Mouse (Mus musculus) midbrain, embryonic 10.5 days (tissue): ENCODE measurements at regions not wholly inside any gene's neighbourhood (a gene's known extent, or its start where the extent isn't known, plus 50 kb on each side); places are given as distances from the start of the nearest gene placed in this dataset.

ENCODE experiments used
- DNase-seq: peaks from one replicate; pipeline ENCODE4 v3.0.0-alpha.2; 2017; ENCODE audit warnings: low spot score
- H3K27ac ChIP-seq: fragments of 300-500 bp; sonication (generic); replicated peaks from 2 replicates; pipeline ENCODE4 v1.5.1; 2016; ENCODE audit warnings: mild to moderate bottlenecking
- H3K27me3 ChIP-seq: fragments of 300-500 bp; sonication (generic); 2 replicates; pipeline ENCODE4 v1.6.1; 2016; ENCODE audit warnings: low read depth, mild to moderate bottlenecking; ENCODE audit not compliant: poor library complexity, severe bottlenecking
- H3K36me3 ChIP-seq: fragments of 300-500 bp; sonication (generic); 2 replicates; pipeline ENCODE4 v1.6.1; 2016; ENCODE audit warnings: mild to moderate bottlenecking, moderate library complexity
- H3K4me1 ChIP-seq: fragments of 300-500 bp; sonication (generic); 2 replicates; pipeline ENCODE4 v1.6.1; 2016
- H3K4me3 ChIP-seq: fragments of 300-500 bp; sonication (generic); 2 replicates; pipeline ENCODE4 v1.5.1; 2016; ENCODE audit warnings: mild to moderate bottlenecking, moderate library complexity
- H3K9me3 ChIP-seq: fragments of 300-500 bp; sonication (generic); replicated peaks from 2 replicates; pipeline ENCODE4 v1.6.1; 2016; ENCODE audit warnings: mild to moderate bottlenecking
- WGBS: fragments of 180-500 bp; shearing (Covaris S2); methylation state at CpG from one replicate; pipeline ENCODE4 v1.1.7; 2016; 5-methylcytosine and 5-hydroxymethylcytosine counted together

DNA sequence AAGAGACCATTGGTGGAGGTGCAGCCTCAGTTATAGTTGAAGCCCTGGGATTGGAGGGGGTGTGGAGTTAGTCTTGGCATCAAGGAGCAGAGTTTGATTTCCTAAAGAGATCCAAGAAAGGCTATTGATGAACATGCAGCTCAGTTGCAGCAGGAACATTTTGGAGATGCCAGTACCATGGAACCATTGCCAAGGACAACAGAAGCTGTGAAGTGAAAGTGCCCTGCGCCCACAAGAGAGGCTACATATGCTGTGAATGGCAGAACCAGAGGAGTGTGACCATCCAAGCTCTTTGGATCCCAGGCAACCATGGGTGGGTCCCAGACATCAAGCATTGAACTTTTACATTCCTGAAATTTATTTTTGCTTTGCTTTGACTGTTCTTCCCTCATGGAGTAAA, 539.2 kb upstream of the Mpdz start:
- no peaks in the 10 kb centered on the region for H3K4me1 ChIP-seq
- H3K27me3 ChIP-seq: no peaks in the 10 kb centered on the region
- no peaks in the 10 kb centered on the region for H3K36me3 ChIP-seq
- no peaks in the 10 kb centered on the region for H3K9me3 ChIP-seq
- no peak overlapping the region for H3K4me3 ChIP-seq
- DNase-seq: no peak
- H3K27ac ChIP-seq: no peak overlapping the region
- 93% methylated on average over 1 of the region's 1 CpGs for WGBS

DNA sequence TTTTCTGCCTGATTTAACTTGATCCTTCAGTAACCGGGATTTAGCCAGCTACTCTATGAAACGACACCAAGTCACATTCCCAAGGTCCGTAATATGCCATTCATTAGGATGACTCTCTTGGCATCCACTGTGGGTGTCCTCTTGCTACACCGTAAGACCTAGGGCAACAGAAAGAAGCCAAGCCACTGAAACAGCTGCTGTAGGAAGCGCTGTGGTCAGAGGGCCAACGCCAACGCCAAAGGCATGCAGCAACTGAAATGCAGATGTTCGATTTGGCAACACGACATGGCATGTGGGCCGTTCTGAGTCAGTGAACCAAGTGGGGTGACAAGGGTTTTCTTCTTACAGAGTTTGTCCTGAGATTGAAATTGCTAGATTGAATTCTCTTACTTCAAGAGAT, 527.9 kb upstream of the Mpdz start:
- no peak for DNase-seq
- H3K9me3 ChIP-seq: no peaks in the 10 kb centered on the region
- no peaks in the 10 kb centered on the region for H3K27me3 ChIP-seq
- H3K27ac ChIP-seq: no peak overlapping the region
- no peak overlapping the region for H3K4me3 ChIP-seq
- peaks cover 3% of the 10 kb centered on the region; the same call in 1 of the 2 replicates for H3K4me1 ChIP-seq
- no peaks in the 10 kb centered on the region for H3K36me3 ChIP-seq
- WGBS: 79% methylated on average over 10 of the region's 10 CpGs

GRCm38 (mm10) chr4:81969621-81970115, 527.1 kb upstream of the Mpdz start:
- Histone ChIP-seq H3K36me3 (no peaks in the 10 kb centered on the region), H3K9me3 (no peaks in the 10 kb centered on the region), H3K27ac (no peak overlapping the region), H3K4me3 (no peak overlapping the region), H3K27me3 (no peaks in the 10 kb centered on the region), H3K4me1 (peaks cover 3% of the 10 kb centered on the region; the same call in 1 of the 2 replicates)
- no peak for DNase-seq
- WGBS: 71% methylated on average over 3 of the region's 3 CpGs

DNA sequence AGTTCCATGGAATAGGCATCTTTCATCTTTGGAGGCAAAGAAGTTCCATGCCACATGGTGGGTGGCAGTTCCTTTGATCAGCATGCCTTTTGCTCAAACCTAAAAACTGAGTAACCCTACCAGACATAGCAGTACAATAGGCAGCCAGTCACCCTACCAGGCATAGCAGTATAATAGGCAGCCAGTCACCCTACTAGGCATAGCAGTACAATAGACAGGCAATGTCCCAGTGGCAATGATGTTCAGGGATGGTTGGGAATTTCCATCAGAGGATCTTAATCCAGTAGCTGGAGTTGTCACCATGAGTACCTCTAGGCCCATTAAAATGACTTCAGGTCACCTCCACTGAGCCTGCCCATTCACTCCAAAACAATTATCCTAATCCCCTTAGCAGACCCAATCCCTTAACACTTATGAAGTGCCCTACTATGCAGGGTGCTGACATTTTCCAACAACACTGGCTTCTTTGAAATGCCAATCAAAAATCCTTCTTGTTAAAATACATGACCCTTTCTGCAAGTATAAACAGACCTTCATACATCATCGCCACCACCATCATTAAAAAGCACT, 523.5 kb upstream of the Mpdz start:
- WGBS: 84% methylated on average over 1 of the region's 1 CpGs

DNA sequence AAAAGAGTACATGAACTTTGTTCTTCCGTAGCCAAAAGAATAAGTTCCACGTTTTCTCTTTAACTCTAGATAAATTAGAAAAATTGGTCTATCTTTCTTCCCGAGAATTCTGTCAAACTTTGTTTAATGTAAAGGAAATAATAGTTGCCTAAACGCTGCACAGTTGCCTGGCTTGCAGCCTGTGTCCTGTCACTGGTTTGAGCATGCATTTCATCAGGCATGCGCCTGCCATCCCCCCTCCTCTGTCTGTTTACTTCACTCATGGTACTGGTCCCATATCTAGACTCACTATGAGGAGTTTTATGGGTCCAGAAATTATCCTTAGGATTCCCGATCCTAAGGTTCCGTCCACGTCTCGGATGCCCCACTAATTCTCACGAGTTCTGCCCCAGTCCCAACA, 520.5 kb upstream of the Mpdz start:
- Histone ChIP-seq H3K27me3 (no peaks in the 10 kb centered on the region), H3K27ac (no peak overlapping the region), H3K9me3 (no peaks in the 10 kb centered on the region), H3K36me3 (no peaks in the 10 kb centered on the region), H3K4me3 (no peak overlapping the region), H3K4me1 (peaks cover 3% of the 10 kb centered on the region; the same call in 1 of the 2 replicates)
- DNase-seq: no peak
- WGBS: 92% methylated on average over 10 of the region's 10 CpGs

More for the DNA sequence above, 523.5 kb upstream of the Mpdz start:
- Histone ChIP-seq H3K4me1 (peaks cover 3% of the 10 kb centered on the region; the same call in 1 of the 2 replicates), H3K27ac (no peak overlapping the region), H3K36me3 (no peaks in the 10 kb centered on the region), H3K4me3 (no peak overlapping the region), H3K9me3 (no peaks in the 10 kb centered on the region), H3K27me3 (no peaks in the 10 kb centered on the region)
- no peak for DNase-seq

DNA sequence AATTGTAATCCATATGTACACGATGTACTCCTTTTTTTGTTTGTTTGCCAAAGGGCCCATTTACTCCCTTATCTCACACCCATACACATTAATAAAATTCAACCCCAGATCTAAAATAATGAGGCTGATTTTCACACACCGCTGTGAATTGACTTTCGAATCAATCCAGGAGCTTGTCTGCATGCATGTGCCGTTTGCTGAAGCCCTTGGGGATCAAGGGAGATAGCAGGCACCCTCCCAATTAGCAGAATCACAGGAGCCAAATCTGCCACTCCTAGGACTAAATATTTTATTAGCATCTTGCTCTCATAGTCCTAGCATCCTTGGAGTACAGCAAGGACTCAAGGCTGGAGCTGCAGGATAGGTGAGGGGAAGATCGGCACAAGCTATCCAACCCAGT, 520.0 kb upstream of the Mpdz start:
- H3K36me3 ChIP-seq: no peaks in the 10 kb centered on the region
- no peak overlapping the region for H3K4me3 ChIP-seq
- no peaks in the 10 kb centered on the region for H3K9me3 ChIP-seq
- WGBS: 87% methylated on average over 5 of the region's 5 CpGs
- no peak overlapping the region for H3K27ac ChIP-seq
- no peaks in the 10 kb centered on the region for H3K27me3 ChIP-seq
- H3K4me1 ChIP-seq: peaks cover 9% of the 10 kb centered on the region
- DNase-seq: no peak

GRCm38 (mm10) chr4:81960552-81961534, 518.2 kb upstream of the Mpdz start:
- WGBS: 76% methylated on average over 16 of the region's 16 CpGs

GRCm38 (mm10) chr4:81956926-81957694, 514.5 kb upstream of the Mpdz start:
- Histone ChIP-seq H3K36me3 (no peaks in the 10 kb centered on the region), H3K4me1 (peaks cover 14% of the 10 kb centered on the region), H3K9me3 (no peaks in the 10 kb centered on the region), H3K27ac (peak overlapping the region; percentile 46; the same call in 1 of the 2 replicates), H3K27me3 (no peaks in the 10 kb centered on the region), H3K4me3 (no peak overlapping the region)
- DNase-seq: no peak
- WGBS: 42% methylated on average over 6 of the region's 6 CpGs

More at GRCm38 (mm10) chr4:81960552-81961534, 518.2 kb upstream of the Mpdz start:
- Histone ChIP-seq H3K9me3 (no peaks in the 10 kb centered on the region), H3K4me1 (peaks cover 14% of the 10 kb centered on the region), H3K4me3 (no peak overlapping the region), H3K36me3 (no peaks in the 10 kb centered on the region), H3K27ac (no peak overlapping the region), H3K27me3 (no peaks in the 10 kb centered on the region)
- DNase-seq: no peak

DNA sequence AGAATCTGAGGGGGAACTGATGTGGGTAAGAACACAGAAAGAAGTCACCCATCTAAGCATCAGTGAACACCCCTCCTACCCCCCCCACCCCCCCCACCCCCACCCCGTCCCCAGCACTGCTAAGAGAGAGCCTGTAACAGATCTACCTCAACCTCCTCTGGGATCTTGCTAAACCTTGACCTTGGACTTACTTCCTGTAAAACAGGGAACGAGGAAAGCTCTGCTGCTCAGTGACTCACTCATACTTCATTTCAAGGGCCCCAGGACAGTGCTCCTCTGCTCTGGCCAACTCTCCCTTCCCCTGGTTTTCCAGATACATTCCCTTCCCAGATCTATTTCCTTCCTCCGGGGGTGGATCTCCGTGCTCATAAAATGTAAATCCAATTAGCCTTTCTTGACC, 510.4 kb upstream of the Mpdz start:
- H3K4me1 ChIP-seq: peaks cover 13% of the 10 kb centered on the region
- no peak for DNase-seq
- no peaks in the 10 kb centered on the region for H3K36me3 ChIP-seq
- 74% methylated on average over 4 of the region's 4 CpGs for WGBS
- H3K27ac ChIP-seq: no peak overlapping the region
- H3K4me3 ChIP-seq: no peak overlapping the region
- no peaks in the 10 kb centered on the region for H3K27me3 ChIP-seq
- no peaks in the 10 kb centered on the region for H3K9me3 ChIP-seq

- no peak for DNase-seq
- WGBS: 74% methylated on average over 5 of the region's 5 CpGs
- H3K27me3 ChIP-seq: no peaks in the 10 kb centered on the region
- H3K9me3 ChIP-seq: no peaks in the 10 kb centered on the region
- H3K36me3 ChIP-seq: no peaks in the 10 kb centered on the region
- H3K4me1 ChIP-seq: no peaks in the 10 kb centered on the region
- no peak overlapping the region for H3K4me3 ChIP-seq
- no peak overlapping the region for H3K27ac ChIP-seq
These were observed 494.8 kb upstream of the Mpdz start for GRCm38 (mm10) chr4:81937384-81937783.

GRCm38 (mm10) chr4:81930956-81931355, 488.3 kb upstream of the Mpdz start:
- H3K27me3 ChIP-seq: no peaks in the 10 kb centered on the region
- H3K4me3 ChIP-seq: no peak overlapping the region
- WGBS: 65% methylated on average over 1 of the region's 1 CpGs
- peaks cover 31% of the 10 kb centered on the region for H3K4me1 ChIP-seq
- H3K9me3 ChIP-seq: no peaks in the 10 kb centered on the region
- no peaks in the 10 kb centered on the region for H3K36me3 ChIP-seq
- H3K27ac ChIP-seq: no peak overlapping the region
- no peak for DNase-seq

GRCm38 (mm10) chr4:81928581-81929244, 486.1 kb upstream of the Mpdz start:
- WGBS: 41% methylated on average over 9 of the region's 9 CpGs
- DNase-seq: peak; percentile 30
- Histone ChIP-seq H3K4me3 (no peak overlapping the region), H3K27ac (peak overlapping the region; percentile 33; the same call in 1 of the 2 replicates), H3K9me3 (no peaks in the 10 kb centered on the region), H3K36me3 (no peaks in the 10 kb centered on the region), H3K27me3 (no peaks in the 10 kb centered on the region), H3K4me1 (peaks cover 37% of the 10 kb centered on the region)
